Mouse (Mus musculus): Measurements from ENCODE around the gene Gm16253. TPM values are rescaled to one million over a fixed set of nuclear protein-coding genes. Genes with fewer than 3 reads are reported as not detected.
A peak's percentile ranks its signal among the peaks of the same experiment; 100 is the strongest.

Gene Gm16253
- polyA plus RNA-seq (2012; ENCODE audit: insufficient read depth, insufficient read length, low replicate concordance, missing spikeins) = not detected in 2 replicates

- WGBS = 31% methylated on average over 17 of the region's 17 CpGs
- peaks cover 17% of the 10 kb centered on the region for H3K4me1 ChIP-seq (ENCODE audit: control insufficient read depth, insufficient read depth, low read length)
- peak within 1 kb of the TSS; percentile 15; the same call in 1 of the 2 replicates for H3K4me3 ChIP-seq (ENCODE audit: insufficient read depth, low read depth, low read length)
- peak within 1 kb of the TSS; percentile 91 for H3K27ac ChIP-seq (ENCODE audit: insufficient read depth, low read depth, low read length)
- TF ChIP-seq POLR2A (IDR thresholded peaks at IDR 0.05; ENCODE audit: insufficient read depth, low read depth, low read length) (no peak), CTCF (IDR thresholded peaks at IDR 0.05; ENCODE audit: insufficient read depth, low read depth, low read length) (no peak)
Measured at GRCm38 (mm10) chr3:96576690-96577541, at the start of gene Gm16253. Gene Gm16253, plus strand, starts transcription at chr3:96576984.

GRCm38 (mm10) chr3:96528506-96528905 is 48.3 kb upstream of the Gm16253 start:
- WGBS = 74% methylated on average over 9 of the region's 9 CpGs
- H3K4me3 ChIP-seq (ENCODE audit: insufficient read depth, low read depth, low read length) = no peak overlapping the region
- H3K4me1 ChIP-seq (ENCODE audit: control insufficient read depth, insufficient read depth, low read length) = peaks cover 8% of the 10 kb centered on the region
- no peak overlapping the region for H3K27ac ChIP-seq (ENCODE audit: insufficient read depth, low read depth, low read length)
- TF ChIP-seq CTCF (IDR thresholded peaks at IDR 0.05; ENCODE audit: insufficient read depth, low read depth, low read length) (no peak), POLR2A (IDR thresholded peaks at IDR 0.05; ENCODE audit: insufficient read depth, low read depth, low read length) (no peak)

GRCm38 (mm10) chr3:96532050-96532449 is 44.7 kb upstream of the Gm16253 start:
- TF ChIP-seq POLR2A (IDR thresholded peaks at IDR 0.05; ENCODE audit: insufficient read depth, low read depth, low read length) (no peak), CTCF (IDR thresholded peaks at IDR 0.05; ENCODE audit: insufficient read depth, low read depth, low read length) (no peak)
- Histone ChIP-seq H3K4me3 (ENCODE audit: insufficient read depth, low read depth, low read length) (no peak overlapping the region), H3K27ac (ENCODE audit: insufficient read depth, low read depth, low read length) (no peak overlapping the region), H3K4me1 (ENCODE audit: control insufficient read depth, insufficient read depth, low read length) (peaks cover 4% of the 10 kb centered on the region)
- WGBS = 76% methylated on average over 7 of the region's 7 CpGs

- Histone ChIP-seq H3K4me3 (ENCODE audit: insufficient read depth, low read depth, low read length) (no peak overlapping the region), H3K27ac (ENCODE audit: insufficient read depth, low read depth, low read length) (no peak overlapping the region), H3K4me1 (ENCODE audit: control insufficient read depth, insufficient read depth, low read length) (no peaks in the 10 kb centered on the region)
- no peak for TF ChIP-seq CTCF (IDR thresholded peaks at IDR 0.05; ENCODE audit: insufficient read depth, low read depth, low read length)
- no peak for TF ChIP-seq POLR2A (IDR thresholded peaks at IDR 0.05; ENCODE audit: insufficient read depth, low read depth, low read length)
- WGBS = 53% methylated on average over 2 of the region's 2 CpGs
Measured at GRCm38 (mm10) chr3:96534300-96534699, 42.5 kb upstream of the Gm16253 start.

- Histone ChIP-seq H3K4me1 (ENCODE audit: control insufficient read depth, insufficient read depth, low read length) (no peaks in the 10 kb centered on the region), H3K27ac (ENCODE audit: insufficient read depth, low read depth, low read length) (no peak overlapping the region), H3K4me3 (ENCODE audit: insufficient read depth, low read depth, low read length) (no peak overlapping the region)
- WGBS = 93% methylated on average over 2 of the region's 2 CpGs
- TF ChIP-seq CTCF (IDR thresholded peaks at IDR 0.05; ENCODE audit: insufficient read depth, low read depth, low read length) (no peak), POLR2A (IDR thresholded peaks at IDR 0.05; ENCODE audit: insufficient read depth, low read depth, low read length) (no peak)
Measured at GRCm38 (mm10) chr3:96539316-96539715, 37.5 kb upstream of the Gm16253 start.

- no peak for TF ChIP-seq POLR2A (IDR thresholded peaks at IDR 0.05; ENCODE audit: insufficient read depth, low read depth, low read length)
- no peak for TF ChIP-seq CTCF (IDR thresholded peaks at IDR 0.05; ENCODE audit: insufficient read depth, low read depth, low read length)
- H3K4me1 ChIP-seq (ENCODE audit: control insufficient read depth, insufficient read depth, low read length) = no peaks in the 10 kb centered on the region
- no peak overlapping the region for H3K27ac ChIP-seq (ENCODE audit: insufficient read depth, low read depth, low read length)
- no peak overlapping the region for H3K4me3 ChIP-seq (ENCODE audit: insufficient read depth, low read depth, low read length)
- WGBS = 74% methylated on average over 6 of the region's 6 CpGs
Measured at GRCm38 (mm10) chr3:96540740-96541139, 36.0 kb upstream of the Gm16253 start.

- Histone ChIP-seq H3K4me3 (ENCODE audit: insufficient read depth, low read depth, low read length) (no peak overlapping the region), H3K4me1 (ENCODE audit: control insufficient read depth, insufficient read depth, low read length) (no peaks in the 10 kb centered on the region), H3K27ac (ENCODE audit: insufficient read depth, low read depth, low read length) (no peak overlapping the region)
- no peak for TF ChIP-seq POLR2A (IDR thresholded peaks at IDR 0.05; ENCODE audit: insufficient read depth, low read depth, low read length)
- no peak for TF ChIP-seq CTCF (IDR thresholded peaks at IDR 0.05; ENCODE audit: insufficient read depth, low read depth, low read length)
- 26% methylated on average over 14 of the region's 14 CpGs for WGBS
Measured at GRCm38 (mm10) chr3:96541328-96542078, 35.3 kb upstream of the Gm16253 start.

GRCm38 (mm10) chr3:96542554-96542953 is 34.2 kb upstream of the Gm16253 start:
- Histone ChIP-seq H3K4me1 (ENCODE audit: control insufficient read depth, insufficient read depth, low read length) (no peaks in the 10 kb centered on the region), H3K27ac (ENCODE audit: insufficient read depth, low read depth, low read length) (no peak overlapping the region), H3K4me3 (ENCODE audit: insufficient read depth, low read depth, low read length) (no peak overlapping the region)
- TF ChIP-seq CTCF (IDR thresholded peaks at IDR 0.05; ENCODE audit: insufficient read depth, low read depth, low read length) = no peak
- no peak for TF ChIP-seq POLR2A (IDR thresholded peaks at IDR 0.05; ENCODE audit: insufficient read depth, low read depth, low read length)
- WGBS = 82% methylated on average over 8 of the region's 8 CpGs

GRCm38 (mm10) chr3:96543345-96543744 is 33.4 kb upstream of the Gm16253 start:
- Histone ChIP-seq H3K4me1 (ENCODE audit: control insufficient read depth, insufficient read depth, low read length) (no peaks in the 10 kb centered on the region), H3K4me3 (ENCODE audit: insufficient read depth, low read depth, low read length) (no peak overlapping the region), H3K27ac (ENCODE audit: insufficient read depth, low read depth, low read length) (no peak overlapping the region)
- 94% methylated on average over 11 of the region's 11 CpGs for WGBS
- TF ChIP-seq CTCF (IDR thresholded peaks at IDR 0.05; ENCODE audit: insufficient read depth, low read depth, low read length) (no peak), POLR2A (IDR thresholded peaks at IDR 0.05; ENCODE audit: insufficient read depth, low read depth, low read length) (no peak)
